8 mouse cellular contexts compared by ENCODE assay signal in genomic region chr13:101765976-101766375, GRCm38 (mm10). TPM values are rescaled to one million over a fixed set of nuclear protein-coding genes. Genes with fewer than 3 reads are reported as not detected.
DNase-seq lines count a peak whose midpoint lies in the region; ATAC-seq and TF ChIP-seq lines count a peak whose summit lies in the region.

No protein-coding gene starts in this region.

- no peak for TF ChIP-seq CTCF in CH12.LX (conservative IDR thresholded peaks at IDR 0.05 in 1 of 2, IDR thresholded peaks at IDR 0.05 in 1 of 2; ENCODE audit: low read depth in 2 of 2, low read length in 2 of 2)

- peak overlapping the region in 2 of 3 experiments; percentile 71 to 98 for H3K4me3 ChIP-seq in CH12.LX (replicated peaks in 1 of 3; ENCODE audit: low read depth in 2 of 3, low read length in 2 of 3, poor library complexity in 1 of 3)
- peak overlapping the region; percentile 77 for H3K4me3 ChIP-seq in heart, embryonic 12.5 days
- peak overlapping the region; percentile 88 for H3K4me3 ChIP-seq in liver, embryonic 16.5 days (ENCODE audit: low read depth, low read length)

- no peak for ATAC-seq in heart, embryonic 12.5 days (ENCODE audit: insufficient number of reproducible peaks, low FRiP score)
- no peak for ATAC-seq in liver, embryonic 16.5 days (ENCODE audit: low read depth)

- in situ Hi-C loops in CH12.LX (cut with MboI; ENCODE audit: low pct_ligation_motif_present, low pct_unique_long_range_greater_than_20kb, low sequenced_read_pairs) = no loop called here

- peak overlapping the region; percentile 49 for H3K9ac ChIP-seq in CH12.LX (ENCODE audit: insufficient read depth, low read depth)
- H3K9ac ChIP-seq in heart, embryonic 12.5 days = peak overlapping the region; percentile 89; the same call in 1 of the 2 replicates
- H3K9ac ChIP-seq in liver, embryonic 16.5 days (ENCODE audit: low read depth, low read length) = peak overlapping the region; percentile 93

- no peaks in the 10 kb centered on the region for H3K27me3 ChIP-seq in CH12.LX (replicated peaks)
- H3K27me3 ChIP-seq in heart, embryonic 12.5 days (replicated peaks) = no peaks in the 10 kb centered on the region
- no peaks in the 10 kb centered on the region for H3K27me3 ChIP-seq in liver, embryonic 16.5 days (ENCODE audit: control insufficient read depth, insufficient read depth, low read depth, low read length)

- H3K9me3 ChIP-seq in CH12.LX (replicated peaks; ENCODE audit: low read length) = no peaks in the 10 kb centered on the region
- H3K9me3 ChIP-seq in heart, embryonic 12.5 days (replicated peaks) = no peaks in the 10 kb centered on the region
- no peaks in the 10 kb centered on the region for H3K9me3 ChIP-seq in liver, embryonic 16.5 days (replicated peaks; ENCODE audit: control insufficient read depth, low read length)

- peaks cover 14 to 51% of the 10 kb centered on the region in 2 experiments for H3K4me1 ChIP-seq in CH12.LX (ENCODE audit: control insufficient read depth in 1 of 2, insufficient read depth in 2 of 2)
- peaks cover 41% of the 10 kb centered on the region for H3K4me1 ChIP-seq in heart, embryonic 12.5 days (replicated peaks)
- H3K4me1 ChIP-seq in liver, embryonic 16.5 days (ENCODE audit: control insufficient read depth, low read depth, low read length) = peaks cover 56% of the 10 kb centered on the region

- no peak for TF ChIP-seq RAD21 in CH12.LX (IDR thresholded peaks at IDR 0.05; ENCODE audit: low read depth, low read length)

- TF ChIP-seq EP300 in CH12.LX (IDR thresholded peaks at IDR 0.05; ENCODE audit: low read length) = no peak

- DNase-seq in gastrocnemius, postnatal 10 days = peak; percentile 27
- DNase-seq in gastrocnemius, postnatal 25 days = no peak
- no peak for DNase-seq in CH12.LX (ENCODE audit: extremely low read depth)
- DNase-seq in ovary, postnatal 10 days (ENCODE audit: low spot score) = no peak
- DNase-seq in spleen, postnatal 4 days (ENCODE audit: low spot score in 2 of 2) = no peak
- DNase-seq in gastrocnemius, adult 8-10 months (ENCODE audit: low spot score in 2 of 2) = no peak

- H3K4me2 ChIP-seq in CH12.LX (ENCODE audit: insufficient read depth, low read depth, poor library complexity, severe bottlenecking) = peak overlapping the region; percentile 81
- H3K4me2 ChIP-seq in heart, embryonic 12.5 days = peak overlapping the region; percentile 81
- peak overlapping the region; percentile 99 for H3K4me2 ChIP-seq in liver, embryonic 16.5 days (ENCODE audit: low read depth, low read length)

- 20% methylated on average over 3 of the region's 3 CpGs for WGBS in heart, embryonic 12.5 days
- WGBS in liver, embryonic 16.5 days (ENCODE audit: insufficient replicate concordance) = 3% methylated on average over 3 of the region's 3 CpGs

- H3K36me3 ChIP-seq in CH12.LX (replicated peaks in 1 of 2; ENCODE audit: control insufficient read depth in 1 of 2, insufficient read depth in 1 of 2, low read length in 1 of 2) = peaks cover 0 to 16% of the 10 kb centered on the region in 2 experiments
- H3K36me3 ChIP-seq in heart, embryonic 12.5 days = 0 out of 2 replicates have a peak, but pooled peaks cover 3% of the 10 kb centered on the region
- no peaks in the 10 kb centered on the region for H3K36me3 ChIP-seq in liver, embryonic 16.5 days (ENCODE audit: control insufficient read depth, insufficient read depth)

- no peak for TF ChIP-seq POLR2A in CH12.LX (IDR thresholded peaks at IDR 0.05; ENCODE audit: low read depth, low read length)

- dilution Hi-C loops in CH12.LX (cut with MboI; ENCODE audit: extremely low pct_ligation_motif_present, extremely low pct_unique_long_range_greater_than_20kb, low sequenced_read_pairs) = no loop called here

- no peak overlapping the region for H3K27ac ChIP-seq in CH12.LX (ENCODE audit: insufficient read depth, low read depth)
- H3K27ac ChIP-seq in heart, embryonic 12.5 days (ENCODE audit: poor library complexity, severe bottlenecking) = no peak overlapping the region
- no peak overlapping the region for H3K27ac ChIP-seq in liver, embryonic 16.5 days (ENCODE audit: low read length)

- H3K79me2 ChIP-seq in CH12.LX (replicated peaks; ENCODE audit: control insufficient read depth, extremely low read depth, insufficient read depth, poor library complexity, severe bottlenecking) = peaks cover 32% of the 10 kb centered on the region

TF ChIP-seq in CH12.LX, 34 proteins besides CTCF, POLR2A, EP300 and RAD21:
- no peak for TF ChIP-seq MAFK (IDR thresholded peaks at IDR 0.05; ENCODE audit: insufficient replicate concordance, low read length)
- TF ChIP-seq TBP (conservative IDR thresholded peaks at IDR 0.05; ENCODE audit: low read depth, low read length) = no peak
- TF ChIP-seq CHD2 (IDR thresholded peaks at IDR 0.05; ENCODE audit: low read length) = no peak
- TF ChIP-seq ETS1 (conservative IDR thresholded peaks at IDR 0.05; ENCODE audit: low read depth, low read length) = no peak
- TF ChIP-seq JUND (conservative IDR thresholded peaks at IDR 0.05; ENCODE audit: low read depth, low read length) = no peak
- TF ChIP-seq HCFC1 (IDR thresholded peaks at IDR 0.05; ENCODE audit: low read depth, low read length) = no peak
- TF ChIP-seq NELFE (IDR thresholded peaks at IDR 0.05; ENCODE audit: low read depth, low read length) = no peak
- TF ChIP-seq KAT2A (IDR thresholded peaks at IDR 0.05; ENCODE audit: insufficient replicate concordance, low read length) = no peak
- no peak for TF ChIP-seq GABPA (IDR thresholded peaks at IDR 0.05; ENCODE audit: insufficient replicate concordance, low read depth, low read length)
- TF ChIP-seq JUN (IDR thresholded peaks at IDR 0.05; ENCODE audit: insufficient read depth, low read depth, low read length) = no peak
TF ChIP-seq in CH12.LX: peak in this region for 0.

RNA-seq across cellular contexts. Expression of gene Pik3r1, which starts 2.0 kb away (rescaled TPM):
- total RNA-seq in gastrocnemius, postnatal 10 days (2021) = 10 to 100 TPM; 37.5 to 41.3 TPM
- total RNA-seq in gastrocnemius, postnatal 25 days (2021) = 10 to 100 TPM; 25.4 to 27.0 TPM
- total RNA-seq in CH12.LX (2012; rRNA removed) (17.0 and 17.5 TPM in 2 replicates), CH12.LX (2014; rRNA removed) (20.2 and 21.0 TPM in 2 replicates)
- 19.3 and 20.9 TPM in 2 replicates for polyA plus RNA-seq in CH12.LX (2012; ENCODE audit: insufficient read length, low read depth)
- polyA plus RNA-seq in heart, embryonic 12.5 days (2016; fragmentation: Nextera tagmentation; extraction: Ambion mirVana) = 14.8 and 18.1 TPM in 2 replicates
- 18.4 and 18.6 TPM in 2 replicates for polyA plus RNA-seq in liver, embryonic 16.5 days (2015; fragmentation: Nextera tagmentation; extraction: Ambion mirVana)
- total RNA-seq in gastrocnemius, adult 8-10 months (2022) = 10 to 100 TPM; 17.8 to 64.2 (median 20.3) TPM
